Mouse (Mus musculus): ENCODE results near the gene Kptn. TPM values are rescaled to one million over a fixed set of nuclear protein-coding genes. Genes with fewer than 3 reads are reported as not detected.

Kptn gene
- polyA plus RNA-seq, 1 experiment from 2014 or later = 20.7 TPM

DNA sequence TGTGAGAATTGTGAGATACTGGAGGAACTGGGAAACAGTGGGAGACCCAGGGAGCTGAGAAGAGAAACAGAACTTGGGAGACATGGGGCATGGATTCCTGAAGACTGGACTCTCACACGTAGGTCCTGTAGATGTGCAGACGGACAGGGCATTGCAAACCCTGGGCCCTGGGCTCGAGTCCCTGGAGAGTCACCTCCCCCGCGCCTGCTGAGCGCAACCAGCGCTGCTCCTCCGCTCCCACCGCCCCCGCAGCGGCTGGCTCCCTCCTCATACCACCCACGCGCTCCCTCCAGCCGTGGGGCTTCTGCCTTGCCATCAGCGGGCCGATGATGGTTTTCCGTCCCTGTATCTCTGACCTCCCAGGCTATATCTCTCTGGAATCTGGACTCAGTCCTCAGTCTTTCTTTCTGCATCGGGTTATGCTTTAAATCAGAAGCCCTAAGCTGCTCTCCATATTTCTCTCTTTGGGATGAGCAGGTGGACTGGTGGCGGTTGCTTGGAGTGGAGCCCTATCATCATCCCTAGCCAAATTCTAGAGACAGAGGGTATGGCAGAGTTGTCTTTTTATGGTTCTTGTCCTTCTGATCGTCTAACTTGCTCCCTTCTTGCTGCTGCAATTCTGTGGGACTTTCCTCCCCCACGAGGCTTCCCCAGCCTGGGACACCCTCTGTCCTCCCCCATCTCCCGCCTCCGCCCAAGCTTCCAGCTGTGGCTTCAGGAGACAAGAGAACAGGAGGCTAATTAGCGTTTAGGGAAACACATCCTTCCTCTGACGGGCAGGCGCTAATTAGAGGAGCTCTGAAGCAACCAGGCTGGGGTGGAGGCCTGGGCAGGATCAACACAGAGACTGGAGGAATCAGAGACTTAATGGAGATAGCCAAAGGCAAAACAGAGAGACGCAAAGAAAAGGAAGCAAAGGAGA lies 27.1 kb downstream of the Kptn start:
- Histone ChIP-seq H3K4me1 (replicated peaks; ENCODE audit: control insufficient read depth, insufficient read depth, low read length) (no peaks in the 10 kb centered on the region), H3K9ac (ENCODE audit: low read depth, low read length) (no peak overlapping the region), H3K4me3 (ENCODE audit: low read depth, low read length) (no peak overlapping the region), H3K4me2 (no peak overlapping the region), H3K27ac (ENCODE audit: low read depth, low read length) (no peak overlapping the region), H3K27me3 (replicated peaks; ENCODE audit: control insufficient read depth, insufficient read depth, low read length) (peaks cover 10% of the 10 kb centered on the region), H3K9me3 (ENCODE audit: control insufficient read depth, low read length) (no peaks in the 10 kb centered on the region), H3K36me3 (ENCODE audit: control insufficient read depth, insufficient read depth, low read length) (no peaks in the 10 kb centered on the region)
- DNase-seq (ENCODE audit: low spot score) (no peak), ATAC-seq (replicated peaks; ENCODE audit: low FRiP score) (no peak)
- 32% methylated on average over 27 of the region's 27 CpGs for WGBS

DNA sequence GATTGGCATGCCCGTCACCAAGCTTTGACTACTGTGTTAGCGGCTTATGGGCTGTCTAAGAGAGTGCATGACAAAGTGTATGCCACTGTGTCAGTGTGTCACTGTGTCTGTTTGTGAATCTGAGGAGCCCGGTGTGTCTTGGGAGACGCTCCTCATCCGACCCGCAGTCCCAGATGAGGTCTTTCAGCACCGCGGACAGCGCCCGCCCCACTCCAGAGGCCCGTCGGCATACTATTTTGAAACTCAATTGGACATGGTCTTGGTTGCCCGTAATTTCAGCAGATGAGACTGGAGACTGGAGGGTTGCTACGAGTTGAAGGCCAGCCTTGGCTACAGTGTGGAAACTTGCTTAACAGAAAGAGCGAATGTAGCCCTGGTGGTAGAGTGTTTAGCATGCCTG lies 27.9 kb downstream of the Kptn start:
- 16% methylated on average over 15 of the region's 15 CpGs for WGBS
- no peak for ATAC-seq (replicated peaks; ENCODE audit: low FRiP score)
- peak; percentile 75 for DNase-seq (ENCODE audit: low spot score)
- no peaks in the 10 kb centered on the region for H3K9me3 ChIP-seq (ENCODE audit: control insufficient read depth, low read length)
- no peaks in the 10 kb centered on the region for H3K36me3 ChIP-seq (ENCODE audit: control insufficient read depth, insufficient read depth, low read length)
- H3K4me3 ChIP-seq (ENCODE audit: low read depth, low read length) = no peak overlapping the region
- H3K4me1 ChIP-seq (replicated peaks; ENCODE audit: control insufficient read depth, insufficient read depth, low read length) = no peaks in the 10 kb centered on the region
- H3K9ac ChIP-seq (ENCODE audit: low read depth, low read length) = no peak overlapping the region
- no peak overlapping the region for H3K27ac ChIP-seq (ENCODE audit: low read depth, low read length)
- H3K4me2 ChIP-seq = no peak overlapping the region
- peaks cover 10% of the 10 kb centered on the region for H3K27me3 ChIP-seq (replicated peaks; ENCODE audit: control insufficient read depth, insufficient read depth, low read length)

DNA sequence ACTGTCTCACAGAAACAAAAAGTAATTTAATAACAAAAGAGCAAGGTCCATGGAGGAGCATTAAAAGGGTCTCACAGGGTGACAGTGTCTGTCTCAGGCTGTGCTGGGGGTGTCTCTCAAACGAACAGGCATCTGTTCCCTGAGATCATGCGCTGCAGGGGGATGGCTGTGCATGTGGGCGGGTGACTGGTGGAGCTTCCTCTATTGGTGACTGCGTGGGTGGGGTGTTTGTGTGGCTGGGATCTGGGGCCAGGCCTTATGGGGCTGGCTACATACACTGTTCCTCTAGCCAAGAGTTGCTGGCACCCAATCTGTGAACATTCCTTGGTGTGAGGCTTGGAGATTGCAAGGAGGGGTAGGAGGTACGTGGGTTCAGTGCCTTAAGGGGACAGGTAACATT lies 29.5 kb downstream of the Kptn start:
- Histone ChIP-seq H3K4me3 (ENCODE audit: low read depth, low read length) (no peak overlapping the region), H3K27me3 (replicated peaks; ENCODE audit: control insufficient read depth, insufficient read depth, low read length) (peaks cover 10% of the 10 kb centered on the region), H3K4me2 (no peak overlapping the region), H3K36me3 (ENCODE audit: control insufficient read depth, insufficient read depth, low read length) (no peaks in the 10 kb centered on the region), H3K9ac (ENCODE audit: low read depth, low read length) (no peak overlapping the region), H3K4me1 (replicated peaks; ENCODE audit: control insufficient read depth, insufficient read depth, low read length) (no peaks in the 10 kb centered on the region), H3K27ac (ENCODE audit: low read depth, low read length) (no peak overlapping the region), H3K9me3 (ENCODE audit: control insufficient read depth, low read length) (no peaks in the 10 kb centered on the region)
- 53% methylated on average over 5 of the region's 5 CpGs for WGBS
- DNase-seq (ENCODE audit: low spot score) = no peak
- no peak for ATAC-seq (replicated peaks; ENCODE audit: low FRiP score)

DNA sequence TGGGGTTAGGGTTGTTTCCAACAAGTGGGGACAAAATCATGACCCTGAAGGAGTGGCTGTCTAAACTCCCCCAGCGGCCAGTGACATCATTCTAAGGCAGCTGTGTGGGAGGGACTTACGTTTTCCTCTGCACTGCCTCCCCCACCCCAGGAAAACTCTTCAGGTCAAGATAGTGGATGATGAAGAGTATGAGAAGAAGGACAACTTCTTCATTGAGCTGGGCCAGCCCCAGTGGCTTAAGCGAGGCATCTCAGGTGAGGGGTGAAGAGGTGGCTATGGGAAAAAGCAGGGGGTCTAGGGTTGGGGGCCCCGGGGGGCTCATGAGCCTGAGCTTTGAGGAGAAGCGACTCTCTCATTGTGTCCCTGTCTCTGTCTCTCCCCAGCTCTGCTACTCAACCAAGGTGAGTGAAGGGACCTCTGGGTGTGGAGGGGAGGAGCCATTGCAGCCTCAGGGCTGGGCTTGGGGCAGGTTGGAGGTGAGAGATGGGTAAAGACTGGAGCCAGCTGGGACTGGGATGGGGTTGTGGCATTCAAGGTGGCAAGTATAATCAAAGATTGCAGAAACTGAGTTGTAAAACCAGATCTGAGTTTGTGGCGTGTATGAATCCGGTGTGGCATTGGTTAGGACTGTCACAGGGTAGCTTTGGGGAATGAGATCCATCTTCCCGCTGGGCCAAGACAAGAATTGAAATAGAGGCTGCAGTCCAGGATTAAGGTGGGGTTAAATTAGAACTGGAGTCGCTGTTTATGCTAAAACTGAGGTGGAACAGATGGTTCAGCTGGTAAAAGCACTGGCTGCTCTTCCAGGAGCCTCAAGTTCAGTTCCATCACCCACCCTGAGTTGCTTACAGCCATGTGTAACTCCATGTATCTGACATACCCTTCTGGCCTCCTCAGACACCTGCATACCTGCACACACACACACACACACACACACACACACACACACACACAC lies 30.8 kb downstream of the Kptn start:
- 58% methylated on average over 9 of the region's 9 CpGs for WGBS
- Histone ChIP-seq H3K27me3 (replicated peaks; ENCODE audit: control insufficient read depth, insufficient read depth, low read length) (peaks cover 10% of the 10 kb centered on the region), H3K4me2 (no peak overlapping the region), H3K4me1 (replicated peaks; ENCODE audit: control insufficient read depth, insufficient read depth, low read length) (no peaks in the 10 kb centered on the region), H3K27ac (ENCODE audit: low read depth, low read length) (no peak overlapping the region), H3K9ac (ENCODE audit: low read depth, low read length) (no peak overlapping the region), H3K4me3 (ENCODE audit: low read depth, low read length) (no peak overlapping the region), H3K9me3 (ENCODE audit: control insufficient read depth, low read length) (no peaks in the 10 kb centered on the region), H3K36me3 (ENCODE audit: control insufficient read depth, insufficient read depth, low read length) (no peaks in the 10 kb centered on the region)
- ATAC-seq (replicated peaks; ENCODE audit: low FRiP score) (no peak), DNase-seq (ENCODE audit: low spot score) (no peak)

DNA sequence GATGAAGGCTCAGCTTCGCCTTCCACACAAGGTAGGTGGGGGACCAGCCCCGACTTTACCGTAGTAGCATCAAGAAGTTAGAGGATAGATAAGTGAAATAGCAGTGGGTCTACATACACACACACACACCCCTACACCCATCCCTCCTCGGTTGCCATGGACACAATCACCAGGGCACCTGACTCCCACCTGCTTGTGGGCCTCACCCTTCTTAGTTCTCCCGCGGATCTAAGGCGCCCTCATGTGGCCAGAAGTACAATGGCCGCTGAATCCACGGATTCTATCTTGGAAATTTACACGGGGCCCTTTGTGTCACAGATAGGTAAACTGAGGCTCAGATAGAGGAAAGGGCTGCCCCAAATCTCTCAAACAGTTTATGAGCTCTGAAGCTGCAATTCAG lies 33.8 kb downstream of the Kptn start:
- H3K36me3 ChIP-seq (ENCODE audit: control insufficient read depth, insufficient read depth, low read length) = no peaks in the 10 kb centered on the region
- no peaks in the 10 kb centered on the region for H3K9me3 ChIP-seq (ENCODE audit: control insufficient read depth, low read length)
- ATAC-seq (replicated peaks; ENCODE audit: low FRiP score) = no peak; the same call in 1 of the 2 replicates
- H3K4me1 ChIP-seq (replicated peaks; ENCODE audit: control insufficient read depth, insufficient read depth, low read length) = no peaks in the 10 kb centered on the region
- no peak overlapping the region for H3K27ac ChIP-seq (ENCODE audit: low read depth, low read length)
- peaks cover 11% of the 10 kb centered on the region for H3K27me3 ChIP-seq (replicated peaks; ENCODE audit: control insufficient read depth, insufficient read depth, low read length)
- no peak overlapping the region for H3K4me3 ChIP-seq (ENCODE audit: low read depth, low read length)
- no peak for DNase-seq (ENCODE audit: low spot score)
- H3K4me2 ChIP-seq = no peak overlapping the region
- WGBS = 18% methylated on average over 10 of the region's 10 CpGs
- H3K9ac ChIP-seq (ENCODE audit: low read depth, low read length) = no peak overlapping the region

DNA sequence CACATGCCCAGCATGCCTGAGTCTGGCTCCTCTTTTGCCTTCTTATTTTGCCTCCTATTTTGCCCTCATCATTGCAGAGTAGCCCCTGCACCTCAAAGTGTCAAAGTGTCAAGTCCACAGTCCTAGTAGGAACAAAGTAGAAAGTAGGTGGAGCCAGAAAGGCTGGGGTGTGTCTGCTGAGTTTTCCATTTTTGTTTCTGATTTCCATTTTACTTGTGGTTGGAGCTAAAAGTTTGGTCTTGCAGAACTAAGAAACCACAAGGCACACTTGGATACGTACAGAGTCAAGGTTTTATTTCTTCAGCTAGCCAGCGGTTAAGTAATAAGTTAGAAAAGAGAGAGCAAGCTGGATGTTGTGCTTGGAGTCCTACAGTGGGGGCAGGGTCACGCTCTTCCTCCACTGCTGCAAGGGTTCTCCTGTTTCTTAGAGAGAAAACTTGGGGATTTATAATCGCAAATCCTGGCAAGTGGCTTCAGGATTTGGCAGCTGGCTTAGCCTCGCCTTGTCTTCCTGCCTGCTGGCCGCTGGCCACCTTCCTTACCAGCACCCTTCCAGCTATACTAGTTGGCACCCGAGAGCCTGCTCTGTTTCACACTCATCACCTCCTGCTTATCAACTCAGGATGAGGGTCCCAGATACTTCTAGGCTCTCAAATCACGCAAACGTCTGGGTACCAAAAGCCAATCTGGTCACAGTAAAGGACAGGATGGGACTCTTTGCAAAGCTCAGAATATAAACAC lies 35.6 kb downstream of the Kptn start:
- Histone ChIP-seq H3K4me3 (ENCODE audit: low read depth, low read length) (no peak overlapping the region), H3K9me3 (ENCODE audit: control insufficient read depth, low read length) (no peaks in the 10 kb centered on the region), H3K4me2 (no peak overlapping the region), H3K9ac (ENCODE audit: low read depth, low read length) (no peak overlapping the region), H3K36me3 (ENCODE audit: control insufficient read depth, insufficient read depth, low read length) (no peaks in the 10 kb centered on the region), H3K27me3 (replicated peaks; ENCODE audit: control insufficient read depth, insufficient read depth, low read length) (peaks cover 26% of the 10 kb centered on the region), H3K4me1 (replicated peaks; ENCODE audit: control insufficient read depth, insufficient read depth, low read length) (no peaks in the 10 kb centered on the region), H3K27ac (ENCODE audit: low read depth, low read length) (no peak overlapping the region)
- WGBS = 65% methylated on average over 9 of the region's 9 CpGs
- DNase-seq (ENCODE audit: low spot score) (no peak), ATAC-seq (replicated peaks; ENCODE audit: low FRiP score) (no peak)

DNA sequence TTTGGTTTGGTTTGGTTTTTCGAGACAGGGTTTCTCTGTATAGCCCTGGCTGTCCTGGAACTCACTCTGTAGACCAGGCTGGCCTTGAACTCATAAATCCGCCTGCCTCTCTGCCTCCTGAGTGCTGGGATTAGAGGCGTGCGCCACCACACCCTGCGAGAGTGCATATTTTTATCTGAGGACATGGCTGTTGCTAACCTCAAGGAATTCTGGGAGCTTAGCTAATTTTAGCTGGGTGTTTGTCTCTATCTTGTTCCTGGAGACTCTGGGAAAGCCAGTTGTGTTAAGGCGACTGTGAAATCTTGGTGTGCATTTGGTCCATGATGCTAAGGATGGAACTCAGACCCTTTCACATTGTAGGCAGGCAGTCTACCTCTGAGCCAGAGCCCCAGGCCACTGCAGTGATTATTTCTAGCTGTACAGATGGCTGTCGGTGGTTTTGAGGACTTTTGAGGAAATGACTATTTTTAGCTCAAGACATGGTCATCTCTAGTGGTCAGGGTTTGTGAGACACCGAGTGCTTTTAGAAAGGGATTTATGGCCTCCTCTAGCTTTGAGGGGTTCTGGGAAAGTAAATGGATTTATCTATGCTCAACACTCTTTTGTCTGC lies 36.5 kb downstream of the Kptn start:
- 54% methylated on average over 8 of the region's 8 CpGs for WGBS
- DNase-seq (ENCODE audit: low spot score) (no peak), ATAC-seq (replicated peaks; ENCODE audit: low FRiP score) (no peak)
- Histone ChIP-seq H3K4me2 (no peak overlapping the region), H3K27ac (ENCODE audit: low read depth, low read length) (no peak overlapping the region), H3K9me3 (ENCODE audit: control insufficient read depth, low read length) (no peaks in the 10 kb centered on the region), H3K36me3 (ENCODE audit: control insufficient read depth, insufficient read depth, low read length) (no peaks in the 10 kb centered on the region), H3K27me3 (replicated peaks; ENCODE audit: control insufficient read depth, insufficient read depth, low read length) (peaks cover 26% of the 10 kb centered on the region), H3K4me3 (ENCODE audit: low read depth, low read length) (no peak overlapping the region), H3K4me1 (replicated peaks; ENCODE audit: control insufficient read depth, insufficient read depth, low read length) (no peaks in the 10 kb centered on the region), H3K9ac (ENCODE audit: low read depth, low read length) (no peak overlapping the region)

DNA sequence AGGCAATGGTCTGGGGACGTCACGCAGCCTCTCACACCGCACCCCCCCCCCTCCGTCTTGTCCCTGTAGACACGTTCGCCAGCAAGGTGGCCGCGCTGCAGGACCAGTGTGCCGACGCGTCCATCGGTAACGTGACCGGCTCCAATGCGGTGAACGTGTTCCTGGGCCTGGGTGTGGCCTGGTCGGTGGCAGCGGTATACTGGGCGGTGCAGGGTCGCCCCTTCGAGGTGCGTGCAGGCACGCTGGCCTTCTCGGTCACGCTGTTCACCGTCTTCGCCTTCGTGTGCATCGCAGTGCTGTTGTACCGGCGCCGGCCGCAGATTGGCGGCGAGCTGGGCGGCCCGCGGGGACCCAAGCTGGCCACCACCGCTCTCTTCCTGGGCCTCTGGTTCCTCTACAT lies 39.0 kb downstream of the Kptn start:
- Histone ChIP-seq H3K4me1 (replicated peaks; ENCODE audit: control insufficient read depth, insufficient read depth, low read length) (no peaks in the 10 kb centered on the region), H3K27me3 (replicated peaks; ENCODE audit: control insufficient read depth, insufficient read depth, low read length) (peaks cover 26% of the 10 kb centered on the region), H3K36me3 (ENCODE audit: control insufficient read depth, insufficient read depth, low read length) (no peaks in the 10 kb centered on the region), H3K4me2 (peak overlapping the region; percentile 34; the same call in 1 of the 2 replicates), H3K4me3 (ENCODE audit: low read depth, low read length) (no peak overlapping the region), H3K27ac (ENCODE audit: low read depth, low read length) (no peak overlapping the region), H3K9me3 (ENCODE audit: control insufficient read depth, low read length) (no peaks in the 10 kb centered on the region), H3K9ac (ENCODE audit: low read depth, low read length) (no peak overlapping the region)
- 10% methylated on average over 39 of the region's 39 CpGs for WGBS
- DNase-seq (ENCODE audit: low spot score) (no peak), ATAC-seq (replicated peaks; ENCODE audit: low FRiP score) (no peak)
